Mouse (Mus musculus): ENCODE measurements around the gene Pip5kl1.

- TF ChIP-seq CTCF (IDR thresholded peaks at IDR 0.05; ENCODE audit: borderline replicate concordance, insufficient read depth, low read length) (no peak), POLR2A (IDR thresholded peaks at IDR 0.05; ENCODE audit: low read depth, low read length) (no peak)
Measured at GRCm38 (mm10) chr2:32604631-32605030, 30.0 kb downstream of the Pip5kl1 start.

Measured in embryonic fibroblast, embryonic 13.5 days (primary cell).